Mouse (Mus musculus) CH12.LX (cell line): ENCODE data around the gene Anxa1. TPM values are rescaled to one million over a fixed set of nuclear protein-coding genes. Genes with fewer than 3 reads are reported as not detected.

ENCODE experiments used
- DNase-seq: peaks from one replicate; pipeline ENCODE4 v3.0.0-alpha.2; 2013; ENCODE audit errors: extremely low read depth
- H3K27ac ChIP-seq: 2 replicates; pipeline ENCODE4 v1.5.1; 2012; ENCODE audit warnings: low read depth, mild to moderate bottlenecking, control low read depth, moderate library complexity; ENCODE audit not compliant: insufficient read depth
- H3K27me3 ChIP-seq: replicated peaks from 2 replicates; pipeline ENCODE3; 2012; ENCODE audit warnings: inconsistent platforms
- H3K36me3 ChIP-seq, 2 experiments: replicated peaks in 1 of 2; 2 replicates each; pipeline versions ENCODE3 to v1.6.1; 2012; ENCODE audit warnings: inconsistent platforms in 1 of 2, low read length in 1 of 2, mild to moderate bottlenecking in 1 of 2, mixed read lengths in 1 of 2, moderate library complexity in 1 of 2; ENCODE audit not compliant: control insufficient read depth in 1 of 2, insufficient read depth in 1 of 2
- H3K4me1 ChIP-seq, 2 experiments: 2 replicates each; pipeline ENCODE4 v1.6.1; 2012; ENCODE audit warnings: inconsistent platforms in 1 of 2, moderate library complexity in 1 of 2; ENCODE audit not compliant: insufficient read depth in 2 of 2, control insufficient read depth in 1 of 2
- H3K4me2 ChIP-seq: 2 replicates; pipeline ENCODE4 v1.6.1; 2012; ENCODE audit warnings: low read depth, mild to moderate bottlenecking, control low read depth; ENCODE audit not compliant: poor library complexity, insufficient read depth, severe bottlenecking
- H3K4me3 ChIP-seq, 3 experiments: fragments of 150-350 bp in 1 of 3; sonication (generic) in 1 of 3; replicated peaks in 1 of 3; 2 replicates each; pipeline versions ENCODE3 to v1.5.1; 2011 to 2012; ENCODE audit warnings: low read depth in 2 of 3, low read length in 2 of 3, mild to moderate bottlenecking in 2 of 3, moderate library complexity in 2 of 3, control low read depth in 1 of 3, improper control_type of control experiment in 1 of 3, inconsistent platforms in 1 of 3, mixed read lengths in 1 of 3; ENCODE audit not compliant: poor library complexity in 1 of 3
- H3K79me2 ChIP-seq: replicated peaks from 2 replicates; pipeline ENCODE4 v1.6.1; 2012; ENCODE audit warnings: mild to moderate bottlenecking, moderate library complexity; ENCODE audit not compliant: control insufficient read depth, poor library complexity, insufficient read depth, severe bottlenecking; ENCODE audit errors: extremely low read depth
- H3K9ac ChIP-seq: 2 replicates; pipeline ENCODE4 v1.6.1; 2012; ENCODE audit warnings: low read depth, mild to moderate bottlenecking, control low read depth, moderate library complexity; ENCODE audit not compliant: insufficient read depth
- H3K9me3 ChIP-seq: replicated peaks from 2 replicates; pipeline ENCODE3; 2012; ENCODE audit warnings: low read length, inconsistent platforms, mixed read lengths
- CHD1 ChIP-seq: IDR thresholded peaks from 2 replicates; pipeline ENCODE4 v1.6.1; 2012; ENCODE audit warnings: low read depth, low read length, improper control_type of control experiment, inconsistent platforms
- CHD2 ChIP-seq: IDR thresholded peaks from 2 replicates; pipeline ENCODE4 v1.6.1; 2011; ENCODE audit warnings: low read length, improper control_type of control experiment
- EP300 ChIP-seq: IDR thresholded peaks from 2 replicates; pipeline ENCODE4 v1.6.1; 2011; ENCODE audit warnings: low read length, improper control_type of control experiment
- HCFC1 ChIP-seq: IDR thresholded peaks from 2 replicates; pipeline ENCODE4 v1.6.1; 2012; ENCODE audit warnings: low read depth, mild to moderate bottlenecking, inconsistent platforms, low read length, improper control_type of control experiment
- IRF4 ChIP-seq: IDR thresholded peaks from 2 replicates; pipeline ENCODE4 v1.6.1; 2014; ENCODE audit warnings: low read depth, mild to moderate bottlenecking, inconsistent platforms, low read length, improper control_type of control experiment
- MAX ChIP-seq: IDR thresholded peaks from 2 replicates; pipeline ENCODE4 v1.6.1; 2011; ENCODE audit warnings: low read length, improper control_type of control experiment
- NELFE ChIP-seq: IDR thresholded peaks from 2 replicates; pipeline ENCODE4 v1.6.1; 2011; ENCODE audit warnings: low read depth, low read length, improper control_type of control experiment
- POLR2A ChIP-seq: IDR thresholded peaks from 2 replicates; pipeline ENCODE4 v1.6.1; 2011; ENCODE audit warnings: low read depth, mild to moderate bottlenecking, improper control_type of control experiment, low read length
- POLR2AphosphoS2 ChIP-seq: IDR thresholded peaks from 2 replicates; pipeline ENCODE4 v1.6.1; 2011; ENCODE audit warnings: low read depth, low read length, improper control_type of control experiment
- RAD21 ChIP-seq: IDR thresholded peaks from 2 replicates; pipeline ENCODE4 v1.6.1; 2011; ENCODE audit warnings: low read depth, mild to moderate bottlenecking, low read length, improper control_type of control experiment, moderate library complexity
- RCOR1 ChIP-seq: conservative IDR thresholded peaks from 2 replicates; pipeline ENCODE4 v1.6.1; 2012; ENCODE audit warnings: low read depth, mild to moderate bottlenecking, inconsistent platforms, low read length, improper control_type of control experiment
- SIN3A ChIP-seq: IDR thresholded peaks from 2 replicates; pipeline ENCODE4 v1.6.1; 2012; ENCODE audit warnings: low read length, improper control_type of control experiment, inconsistent platforms
- TBP ChIP-seq: conservative IDR thresholded peaks from 2 replicates; pipeline ENCODE4 v1.6.1; 2011; ENCODE audit warnings: low read depth, low read length, improper control_type of control experiment
- ZKSCAN1 ChIP-seq: IDR thresholded peaks from 2 replicates; pipeline ENCODE4 v1.6.1; 2012; ENCODE audit warnings: low read depth, inconsistent platforms, low read length, improper control_type of control experiment, borderline replicate concordance
- ZMIZ1 ChIP-seq: IDR thresholded peaks from 2 replicates; pipeline ENCODE4 v1.6.1; 2012; ENCODE audit warnings: low read depth, mild to moderate bottlenecking, inconsistent platforms, low read length, improper control_type of control experiment
- dilution Hi-C: fragments of 300-500 bp; cut with MboI; formaldehyde crosslinking; loops from 2 replicates; pipeline ENCODE4 v1.14.3; 2020; ENCODE audit warnings: low sequenced_read_pairs; ENCODE audit not compliant: extremely low pct_unique_long_range_greater_than_20kb, extremely low pct_ligation_motif_present
- in situ Hi-C: fragments of 300-500 bp; cut with MboI; formaldehyde crosslinking; loops from 3 replicates; pipeline ENCODE4 v1.14.3; 2019; ENCODE audit warnings: low sequenced_read_pairs, low pct_ligation_motif_present, low pct_unique_long_range_greater_than_20kb, mixed read lengths
- polyA plus RNA-seq: library from polyadenylated mRNA; unstranded; fragments of >175 nt; gene quantifications from 2 replicates; pipeline ENCODE4 v1.2.1, GENCODE M21; 2012; ENCODE audit warnings: low read depth; ENCODE audit not compliant: insufficient read length
- total RNA-seq, 2 experiments: library from RNA; depleted of rRNA; stranded (reverse); fragments of 300-350 nt in 1 of 2; fragments of >200 nt in 1 of 2; gene quantifications; 2 replicates each; pipeline ENCODE4 v1.2.3; 2012 to 2014

Anxa1 gene
- total and polyA plus RNA-seq, 3 experiments = 3.9 to 24.9 (median 13.2) TPM

DNA sequence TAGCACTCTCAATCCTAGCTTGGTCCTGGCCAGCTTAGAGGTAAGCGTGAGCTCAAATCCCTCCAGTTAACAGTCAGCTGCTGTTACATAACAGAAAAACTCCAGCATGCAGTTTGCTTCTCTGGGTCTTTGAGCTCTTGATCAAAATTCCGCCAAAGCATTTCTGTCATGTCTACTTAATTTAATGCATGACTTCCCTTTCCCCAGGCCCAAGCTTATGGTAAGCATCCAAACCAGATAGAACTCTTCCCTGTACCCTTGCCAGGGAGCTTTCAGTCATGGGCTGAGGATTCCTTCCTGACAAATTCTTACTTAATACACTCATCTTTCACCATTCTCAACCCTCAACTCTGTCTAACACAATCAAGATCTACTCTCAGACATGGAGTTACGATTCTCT, 20.5 kb upstream of the Anxa1 start:
- no peak for DNase-seq
- Histone ChIP-seq H3K4me1 (peaks cover 0 to 10% of the 10 kb centered on the region in 2 experiments; a peak in 2 of 4 replicates), H3K9ac (no peak overlapping the region), H3K79me2 (no peaks in the 10 kb centered on the region), H3K4me2 (no peak overlapping the region), H3K36me3 (no peaks in the 10 kb centered on the region), H3K27me3 (no peaks in the 10 kb centered on the region), H3K9me3 (no peaks in the 10 kb centered on the region), H3K4me3 (no peak overlapping the region), H3K27ac (no peak overlapping the region)
- dilution Hi-C loops (no loop called here), in situ Hi-C loops (no loop called here)
- TF ChIP-seq RCOR1 (no peak), POLR2A (no peak), MAX (no peak), CHD2 (no peak), ZMIZ1 (no peak)

DNA sequence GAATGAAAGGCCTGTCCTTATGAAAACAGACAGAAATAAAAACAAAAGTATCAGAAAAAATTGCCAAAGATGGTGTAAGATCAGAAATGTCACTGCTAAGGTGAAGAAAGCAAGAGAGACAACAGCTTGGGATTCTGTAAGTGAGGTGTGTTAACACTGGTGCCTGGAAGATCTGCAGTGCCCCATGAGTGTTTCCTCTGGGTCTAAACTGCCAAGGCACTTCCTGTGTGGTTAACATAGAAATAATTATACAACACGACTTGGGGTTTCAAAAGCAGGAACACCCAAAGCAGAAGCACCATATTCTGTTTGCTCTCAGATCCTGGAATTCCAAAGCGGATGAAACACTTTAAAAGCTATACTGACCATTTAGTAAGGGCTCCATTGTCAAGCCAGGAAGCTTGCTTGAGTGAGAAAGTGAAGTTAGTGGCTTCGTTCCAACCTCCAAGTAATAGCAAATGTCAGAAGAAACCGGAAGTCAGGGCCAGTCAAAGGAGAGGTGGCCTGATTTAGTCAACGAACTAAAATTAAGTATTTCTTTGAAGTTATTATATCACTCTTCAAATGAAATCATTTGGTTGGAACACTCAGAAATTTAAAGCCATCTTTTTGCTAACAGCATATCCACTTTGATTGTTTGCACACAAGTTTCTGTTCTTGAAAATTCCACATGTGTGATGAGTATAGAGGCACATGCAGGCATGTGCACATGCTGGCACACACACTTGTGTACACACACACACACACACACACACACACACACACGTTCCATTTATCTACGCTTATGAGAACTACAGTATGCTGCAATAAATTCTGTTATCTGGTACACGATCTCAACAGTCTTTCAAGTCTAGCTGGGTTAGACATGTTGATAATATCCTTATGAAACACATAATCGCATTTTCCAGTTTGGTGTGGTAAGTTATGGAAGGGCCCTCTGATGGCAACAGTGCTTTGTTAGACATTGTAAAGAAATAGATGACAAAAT, 19.1 kb upstream of the Anxa1 start:
- Histone ChIP-seq H3K27ac (no peak overlapping the region), H3K27me3 (no peaks in the 10 kb centered on the region), H3K4me3 (no peak overlapping the region), H3K4me1 (peaks cover 0 to 10% of the 10 kb centered on the region in 2 experiments; a peak in 2 of 4 replicates), H3K9ac (no peak overlapping the region), H3K36me3 (no peaks in the 10 kb centered on the region), H3K4me2 (no peak overlapping the region), H3K9me3 (no peaks in the 10 kb centered on the region), H3K79me2 (no peaks in the 10 kb centered on the region)
- dilution Hi-C loops = no loop called here
- TF ChIP-seq TBP = no peak
- TF ChIP-seq IRF4 = no peak
- TF ChIP-seq SIN3A = no peak
- no peak for TF ChIP-seq ZKSCAN1
- no peak for TF ChIP-seq ZMIZ1
- no peak for TF ChIP-seq RAD21
- TF ChIP-seq CHD2 = no peak
- no peak for TF ChIP-seq HCFC1
- TF ChIP-seq NELFE = no peak
- no peak for TF ChIP-seq CHD1
- no peak for TF ChIP-seq POLR2AphosphoS2
- TF ChIP-seq EP300 = no peak
- in situ Hi-C loops = no loop called here
- DNase-seq = no peak
